Mouse (Mus musculus) limb, embryonic 11.5 days (tissue): ENCODE data around the gene Gnaq. TPM values are rescaled to one million over a fixed set of nuclear protein-coding genes. Genes with fewer than 3 reads are reported as not detected.
"Not testable (repeated sequence)": the region's sequence is repeated elsewhere in the genome, so short reads cannot be mapped to it uniquely, and the experiment has no call there.

Experiments used
- ATAC-seq: fragments of 200-750 bp; cut with Nextera tagmentation; 2 replicates; pipeline ENCODE4 v1.8.0; 2017; ENCODE audit warnings: low read depth; ENCODE audit not compliant: insufficient number of reproducible peaks, low FRiP score, low TSS enrichment
- DNase-seq: peaks from one replicate; pipeline ENCODE4 v3.0.0-alpha.2; 2015; ENCODE audit warnings: low spot score
- H3K27ac ChIP-seq: fragments of 300-500 bp; sonication (generic); replicated peaks from 2 replicates; pipeline ENCODE4 v1.5.1; 2014; ENCODE audit warnings: low read depth, mild to moderate bottlenecking, low read length
- H3K27me3 ChIP-seq: fragments of 300-500 bp; sonication (generic); 2 replicates; pipeline ENCODE4 v1.6.1; 2014; ENCODE audit warnings: mild to moderate bottlenecking, low read length, mixed read lengths; ENCODE audit not compliant: control insufficient read depth, insufficient read depth
- H3K36me3 ChIP-seq: fragments of 300-500 bp; sonication (generic); 2 replicates; pipeline ENCODE4 v1.6.1; 2014; ENCODE audit warnings: mild to moderate bottlenecking, low read length, moderate library complexity, mixed read lengths; ENCODE audit not compliant: control insufficient read depth, insufficient read depth
- H3K4me1 ChIP-seq: fragments of 300-500 bp; sonication (generic); 2 replicates; pipeline ENCODE4 v1.6.1; 2014; ENCODE audit warnings: low read length, mixed read lengths; ENCODE audit not compliant: control insufficient read depth, insufficient read depth
- H3K4me2 ChIP-seq: fragments of 300-500 bp; sonication (generic); 2 replicates; pipeline ENCODE4 v1.6.1; 2014; ENCODE audit warnings: low read depth, mild to moderate bottlenecking, moderate library complexity; ENCODE audit not compliant: severe bottlenecking
- H3K4me3 ChIP-seq: fragments of 300-500 bp; sonication (generic); 2 replicates; pipeline ENCODE4 v1.5.1; 2014; ENCODE audit warnings: low read depth, low read length
- H3K9ac ChIP-seq: fragments of 300-500 bp; sonication (generic); 2 replicates; pipeline ENCODE4 v1.6.1; 2014; ENCODE audit warnings: mild to moderate bottlenecking, low read length
- H3K9me3 ChIP-seq: fragments of 300-500 bp; sonication (generic); 2 replicates; pipeline ENCODE4 v1.6.1; 2016; ENCODE audit warnings: low read length; ENCODE audit not compliant: control insufficient read depth
- WGBS: fragments of 180-500 bp; shearing (Covaris S2); extraction: QIAGEN DNeasy Blood & Tissue Kit; methylation state at CpG from one replicate; pipeline ENCODE4 v1.1.7; 2014; 5-methylcytosine and 5-hydroxymethylcytosine counted together
- polyA plus RNA-seq: library from polyadenylated mRNA; unstranded; fragments of >200 nt; fragmentation: Nextera tagmentation; extraction: Ambion mirVana; gene quantifications from 2 replicates; pipeline ENCODE4 v1.2.1, GENCODE M21; 2014

Gene Gnaq
- polyA plus RNA-seq, 1 experiment from 2014 or later = 14.1 TPM

- no peaks in the 10 kb centered on the region for H3K27me3 ChIP-seq
- H3K27ac ChIP-seq = no peak overlapping the region
- H3K9ac ChIP-seq = no peak overlapping the region
- H3K4me1 ChIP-seq = 0 out of 2 replicates have a peak, but pooled peaks cover 3% of the 10 kb centered on the region
- DNase-seq = no peak
- no peak overlapping the region for H3K4me2 ChIP-seq
- H3K9me3 ChIP-seq = no peaks in the 10 kb centered on the region
- no peak for ATAC-seq
- no peak overlapping the region for H3K4me3 ChIP-seq
- WGBS = 76% methylated on average over 6 of the region's 6 CpGs
- H3K36me3 ChIP-seq = no peaks in the 10 kb centered on the region
These were observed 127.3 kb downstream of the Gnaq start for GRCm38 (mm10) chr19:16259786-16260434.

- ATAC-seq = no peak
- no peak overlapping the region for H3K4me3 ChIP-seq
- no peak overlapping the region for H3K9ac ChIP-seq
- 0 out of 2 replicates have a peak, but pooled peaks cover 3% of the 10 kb centered on the region for H3K4me1 ChIP-seq
- H3K27me3 ChIP-seq = no peaks in the 10 kb centered on the region
- DNase-seq = no peak
- H3K9me3 ChIP-seq = no peaks in the 10 kb centered on the region
- H3K4me2 ChIP-seq = no peak overlapping the region
- 73% methylated on average over 2 of the region's 2 CpGs for WGBS
- no peak overlapping the region for H3K27ac ChIP-seq
- no peaks in the 10 kb centered on the region for H3K36me3 ChIP-seq
These were observed 127.8 kb downstream of the Gnaq start for GRCm38 (mm10) chr19:16260435-16260832.

DNA sequence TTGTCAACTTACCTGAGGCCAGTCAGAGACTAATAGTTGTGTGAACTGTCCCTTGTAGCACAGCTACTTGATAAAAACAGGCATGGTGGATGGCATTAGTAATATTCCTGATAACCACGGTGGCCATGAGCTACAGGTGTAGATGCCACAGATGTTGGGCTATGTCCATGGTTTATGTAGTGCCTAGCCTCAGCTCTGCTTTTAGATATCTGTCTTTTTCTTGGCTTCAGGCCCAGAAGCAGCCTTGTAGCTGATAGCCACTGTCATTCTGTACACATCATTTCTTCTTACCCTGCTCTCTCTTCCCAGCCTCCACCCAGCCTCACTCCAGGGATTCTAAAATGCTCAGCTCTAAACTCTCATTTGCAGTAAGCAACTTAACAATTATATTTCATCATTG lies 128.3 kb downstream of the Gnaq start:
- Histone ChIP-seq H3K4me3 (no peak overlapping the region), H3K27ac (no peak overlapping the region), H3K4me1 (0 out of 2 replicates have a peak, but pooled peaks cover 3% of the 10 kb centered on the region), H3K4me2 (no peak overlapping the region), H3K27me3 (no peaks in the 10 kb centered on the region), H3K36me3 (no peaks in the 10 kb centered on the region), H3K9me3 (no peaks in the 10 kb centered on the region), H3K9ac (no peak overlapping the region)
- ATAC-seq (no peak), DNase-seq (no peak)
- 92% methylated on average over 1 of the region's 1 CpGs for WGBS

- H3K9ac ChIP-seq = no peak overlapping the region
- H3K4me2 ChIP-seq = no peak overlapping the region
- no peak overlapping the region for H3K4me3 ChIP-seq
- H3K4me1 ChIP-seq = 0 out of 2 replicates have a peak, but pooled peaks cover 3% of the 10 kb centered on the region
- DNase-seq (no peak), ATAC-seq (no peak)
- no peak overlapping the region for H3K27ac ChIP-seq
- 94% methylated on average over 6 of the region's 6 CpGs for WGBS
- H3K9me3 ChIP-seq = no peaks in the 10 kb centered on the region
- no peaks in the 10 kb centered on the region for H3K27me3 ChIP-seq
- no peaks in the 10 kb centered on the region for H3K36me3 ChIP-seq
These were observed 129.0 kb downstream of the Gnaq start for GRCm38 (mm10) chr19:16261631-16262030.

- Histone ChIP-seq H3K27me3 (no peaks in the 10 kb centered on the region), H3K9me3 (no peaks in the 10 kb centered on the region), H3K4me3 (no peak overlapping the region), H3K4me2 (no peak overlapping the region), H3K27ac (no peak overlapping the region), H3K9ac (no peak overlapping the region), H3K36me3 (no peaks in the 10 kb centered on the region), H3K4me1 (0 out of 2 replicates have a peak, but pooled peaks cover 3% of the 10 kb centered on the region)
- 90% methylated on average over 4 of the region's 4 CpGs for WGBS
- DNase-seq (no peak), ATAC-seq (no peak)
These were observed 129.7 kb downstream of the Gnaq start for GRCm38 (mm10) chr19:16262340-16262739.

- ATAC-seq, H3K4me1 ChIP-seq: not testable (repeated sequence)
- 96% methylated on average over 8 of the region's 16 CpGs for WGBS
These were observed 134.7 kb downstream of the Gnaq start for GRCm38 (mm10) chr19:16267362-16267761.

DNA sequence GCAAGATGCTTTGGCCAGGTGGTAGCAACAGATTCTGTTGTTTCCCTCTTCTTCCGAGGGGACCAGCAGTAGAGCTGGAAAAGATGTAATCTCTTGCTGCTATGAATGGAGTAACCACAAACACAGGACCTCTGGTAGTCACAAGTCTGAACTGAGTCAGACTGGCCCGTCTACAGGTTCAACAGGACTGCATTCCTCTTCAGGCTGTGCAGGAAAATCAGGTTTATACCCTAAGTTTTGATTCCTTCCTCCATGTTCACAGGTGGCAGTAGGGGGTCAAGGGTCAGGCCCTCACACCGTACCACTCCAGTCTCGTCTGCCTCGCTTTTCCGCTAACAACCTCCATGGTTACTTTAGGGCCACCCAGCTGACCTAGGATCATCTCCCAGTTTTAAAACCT lies 137.6 kb downstream of the Gnaq start:
- no peaks in the 10 kb centered on the region for H3K27me3 ChIP-seq
- H3K4me2 ChIP-seq = no peak overlapping the region
- H3K36me3 ChIP-seq = no peaks in the 10 kb centered on the region
- DNase-seq (no peak), ATAC-seq (no peak)
- H3K27ac ChIP-seq = no peak overlapping the region
- no peaks in the 10 kb centered on the region for H3K4me1 ChIP-seq
- 75% methylated on average over 6 of the region's 6 CpGs for WGBS
- H3K4me3 ChIP-seq = no peak overlapping the region
- no peaks in the 10 kb centered on the region for H3K9me3 ChIP-seq
- no peak overlapping the region for H3K9ac ChIP-seq

More at GRCm38 (mm10) chr19:16267362-16267761, 134.7 kb downstream of the Gnaq start:
- H3K27ac ChIP-seq, DNase-seq, H3K27me3 ChIP-seq, H3K4me3 ChIP-seq, H3K36me3 ChIP-seq, H3K4me2 ChIP-seq, H3K9me3 ChIP-seq, H3K9ac ChIP-seq: not testable (repeated sequence)

GRCm38 (mm10) chr19:16271002-16271401 lies 138.4 kb downstream of the Gnaq start:
- H3K9ac ChIP-seq = no peak overlapping the region
- H3K4me2 ChIP-seq = no peak overlapping the region
- DNase-seq = no peak
- no peaks in the 10 kb centered on the region for H3K9me3 ChIP-seq
- 91% methylated on average over 1 of the region's 1 CpGs for WGBS
- ATAC-seq = no peak
- no peak overlapping the region for H3K4me3 ChIP-seq
- H3K4me1 ChIP-seq = no peaks in the 10 kb centered on the region
- no peaks in the 10 kb centered on the region for H3K36me3 ChIP-seq
- no peak overlapping the region for H3K27ac ChIP-seq
- H3K27me3 ChIP-seq = no peaks in the 10 kb centered on the region

DNA sequence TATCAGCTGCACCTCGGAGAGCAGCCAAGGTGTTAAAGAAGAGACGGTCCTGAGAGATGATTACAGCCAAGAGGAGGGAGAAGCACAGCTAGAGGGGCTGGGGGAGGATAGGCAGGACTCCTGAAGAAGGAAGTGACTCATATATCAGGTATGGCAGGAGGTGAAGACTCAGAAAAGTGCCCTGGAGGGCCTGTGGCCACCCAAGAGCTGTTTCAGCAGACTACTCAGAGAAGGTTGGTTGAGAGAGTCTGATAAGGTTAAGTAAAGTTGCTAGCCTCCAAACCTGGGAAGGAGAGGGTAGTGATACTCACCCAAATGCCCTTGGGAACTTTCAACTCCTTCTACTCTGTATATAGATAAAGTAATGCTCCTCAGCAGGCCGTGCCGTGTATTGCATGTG lies 140.4 kb downstream of the Gnaq start:
- H3K27me3 ChIP-seq = no peaks in the 10 kb centered on the region

More for the DNA sequence above, 140.4 kb downstream of the Gnaq start:
- Histone ChIP-seq H3K27ac (no peak overlapping the region), H3K9ac (no peak overlapping the region), H3K4me1 (no peaks in the 10 kb centered on the region), H3K4me2 (no peak overlapping the region), H3K9me3 (no peaks in the 10 kb centered on the region), H3K36me3 (no peaks in the 10 kb centered on the region), H3K4me3 (no peak overlapping the region)
- 70% methylated on average over 4 of the region's 4 CpGs for WGBS
- ATAC-seq (no peak), DNase-seq (no peak)
